Mouse (Mus musculus): ENCODE measurements around the gene Stap2.

Gene Stap2

DNA sequence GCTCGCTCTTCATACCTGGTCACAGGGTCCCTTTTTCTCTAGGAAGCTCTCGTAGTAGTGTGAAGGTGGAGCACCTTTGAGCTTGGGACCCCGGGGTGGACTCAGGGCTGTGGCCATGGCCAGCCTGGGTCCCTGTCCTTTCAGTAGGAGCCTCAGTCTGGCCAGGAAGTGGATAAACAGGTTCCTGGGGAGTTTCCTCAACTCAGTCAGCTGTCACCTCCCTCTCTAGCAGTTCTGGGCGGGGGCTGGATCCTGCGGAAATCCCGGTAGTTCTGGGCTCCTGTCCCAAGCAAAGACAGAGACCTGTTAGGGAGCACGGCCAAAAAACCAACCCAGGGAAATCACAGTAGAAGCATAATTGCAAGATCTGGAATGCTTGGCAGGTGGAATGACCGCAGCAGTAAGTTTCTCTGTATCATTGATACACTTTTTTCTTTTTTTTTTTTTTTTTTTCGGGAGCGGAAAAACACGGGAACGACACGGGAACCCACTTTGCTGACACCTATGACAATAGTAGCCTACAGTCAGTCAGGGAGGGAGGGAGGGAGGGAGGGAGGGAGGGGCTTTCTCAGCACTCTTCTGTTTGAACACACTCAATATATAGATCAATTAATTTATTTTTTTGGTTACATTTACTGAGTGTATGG, at the start of gene Stap2, which contains the start of gene Mpnd:
Stap2 (minus strand) TSS at position 170 of the 647 bp plus-strand sequence.
Mpnd (plus strand) TSS at position 297 of the 647 bp plus-strand sequence.
- peak; percentile 85 for DNase-seq (ENCODE audit: low spot score)

DNA sequence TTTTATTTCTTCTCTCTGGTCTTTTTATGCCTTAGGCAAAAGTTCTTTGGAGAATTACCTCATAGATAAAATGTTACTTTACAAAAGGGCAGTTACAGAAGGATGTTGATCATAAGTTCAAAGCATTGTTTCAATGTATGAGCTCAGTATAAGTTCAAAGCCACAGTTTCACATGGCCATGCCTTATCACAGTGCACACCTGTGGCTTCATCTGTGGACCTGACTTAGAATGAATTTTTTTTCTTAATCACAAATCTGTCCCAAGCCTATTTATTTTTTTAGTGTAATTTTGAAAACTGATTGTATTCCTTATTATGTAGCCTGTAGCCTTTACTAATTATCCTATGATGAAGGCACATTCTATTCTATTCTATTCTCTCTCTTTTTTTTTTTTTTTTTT, 49.6 kb upstream of the Stap2 start:
- DNase-seq (ENCODE audit: low spot score), result no peak

DNA sequence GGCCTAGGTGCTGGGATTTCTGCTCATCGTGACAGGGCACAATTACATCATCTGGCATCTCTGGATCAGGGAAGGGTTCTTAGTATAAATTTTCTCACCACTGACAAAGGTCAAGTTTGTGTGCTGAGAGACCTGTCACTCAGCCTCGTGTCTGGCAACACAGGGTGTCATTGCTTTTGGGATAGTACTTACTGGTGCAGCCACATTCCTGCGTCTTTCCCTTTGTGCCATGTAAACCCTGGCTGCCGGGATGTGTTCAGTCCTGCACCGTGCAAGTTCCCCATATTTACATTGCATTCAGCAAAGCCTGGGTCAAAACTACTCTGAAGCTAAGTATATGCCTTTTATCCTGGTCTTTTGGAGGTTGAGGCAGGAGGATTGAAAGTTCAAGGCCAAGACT, 46.0 kb upstream of the Stap2 start:
- DNase-seq (ENCODE audit: low spot score), result no peak

DNA sequence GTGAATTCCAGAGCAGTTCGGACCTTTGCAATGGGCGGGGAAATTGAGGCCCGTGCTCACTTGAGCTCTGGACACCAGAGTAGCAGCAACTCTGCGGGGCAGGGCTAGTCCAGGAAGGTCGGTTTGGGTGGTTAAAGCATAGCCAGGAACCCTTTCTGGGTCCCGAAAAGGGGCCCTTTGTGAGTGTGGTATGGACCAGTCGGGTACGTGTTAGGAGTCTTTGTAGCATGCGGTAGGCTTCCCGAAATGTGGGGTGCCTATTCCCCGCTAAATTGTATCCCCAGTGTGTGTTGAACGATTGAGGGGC, 35.4 kb upstream of the Stap2 start:
- DNase-seq (ENCODE audit: low spot score), result no peak

DNA sequence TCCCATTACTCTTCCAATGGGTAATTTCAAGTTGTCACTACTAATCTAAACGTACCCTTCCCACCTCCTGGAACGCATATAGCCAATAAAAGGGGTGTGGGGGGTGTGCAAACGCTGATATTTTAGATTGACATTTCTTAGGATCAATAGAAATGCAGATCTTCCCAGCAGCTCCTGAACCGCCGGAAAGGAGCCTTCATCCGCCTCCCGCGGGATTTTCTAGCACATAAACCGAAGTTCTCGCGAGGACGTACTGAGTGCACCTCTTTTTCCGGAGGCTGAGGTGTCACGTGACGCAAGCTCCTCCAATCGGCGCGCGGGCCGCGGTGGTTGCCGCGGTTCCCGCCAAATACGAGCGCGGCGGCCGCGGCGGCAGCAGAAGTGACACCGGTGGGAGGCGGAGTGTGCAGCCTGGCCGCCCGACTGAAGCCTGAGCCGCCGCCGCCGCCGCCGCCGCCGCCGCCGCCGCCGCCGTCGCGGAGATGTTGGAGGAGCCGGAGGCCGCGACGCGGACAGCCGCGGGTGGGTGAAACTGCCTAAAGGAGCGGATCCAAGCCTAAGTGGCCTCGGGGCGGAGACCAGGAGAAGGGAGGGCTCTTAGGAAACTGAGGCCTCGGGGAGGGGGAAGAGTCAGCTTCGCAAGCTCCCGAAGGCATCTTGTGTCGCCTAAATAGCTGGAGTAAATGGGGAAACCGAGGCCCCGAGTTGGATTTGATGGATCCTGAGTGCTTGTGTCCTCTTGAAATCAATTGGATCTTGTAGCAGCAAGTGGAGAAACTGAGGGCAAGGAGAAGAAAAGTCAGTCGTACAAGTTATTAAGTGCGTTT, 34.9 kb upstream of the Stap2 start, which contains the start of gene Chaf1a:
Chaf1a (plus strand) TSS at position 410 of the 827 bp plus-strand sequence.
- peak; percentile 97 for DNase-seq (ENCODE audit: low spot score)

DNA sequence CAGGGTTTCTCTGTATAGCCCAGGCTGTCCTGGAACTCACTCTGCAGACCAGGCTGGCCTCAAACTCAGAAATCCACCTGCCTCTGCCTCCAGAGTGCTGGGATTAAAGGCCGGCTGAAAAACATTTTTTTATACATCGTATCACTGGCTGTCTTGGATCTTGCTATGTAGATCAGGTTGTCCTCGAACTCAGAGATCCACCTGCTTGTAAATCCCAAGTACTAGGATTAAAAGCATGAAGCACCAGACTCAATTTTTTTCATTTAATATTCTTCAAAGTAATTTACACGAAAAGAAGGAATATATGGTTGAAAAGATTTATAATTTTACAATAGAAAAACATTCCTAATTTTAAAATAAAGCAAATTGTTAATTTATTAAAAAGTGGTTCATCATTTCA, 34.0 kb upstream of the Stap2 start:
- DNase-seq (ENCODE audit: low spot score), result no peak

DNA sequence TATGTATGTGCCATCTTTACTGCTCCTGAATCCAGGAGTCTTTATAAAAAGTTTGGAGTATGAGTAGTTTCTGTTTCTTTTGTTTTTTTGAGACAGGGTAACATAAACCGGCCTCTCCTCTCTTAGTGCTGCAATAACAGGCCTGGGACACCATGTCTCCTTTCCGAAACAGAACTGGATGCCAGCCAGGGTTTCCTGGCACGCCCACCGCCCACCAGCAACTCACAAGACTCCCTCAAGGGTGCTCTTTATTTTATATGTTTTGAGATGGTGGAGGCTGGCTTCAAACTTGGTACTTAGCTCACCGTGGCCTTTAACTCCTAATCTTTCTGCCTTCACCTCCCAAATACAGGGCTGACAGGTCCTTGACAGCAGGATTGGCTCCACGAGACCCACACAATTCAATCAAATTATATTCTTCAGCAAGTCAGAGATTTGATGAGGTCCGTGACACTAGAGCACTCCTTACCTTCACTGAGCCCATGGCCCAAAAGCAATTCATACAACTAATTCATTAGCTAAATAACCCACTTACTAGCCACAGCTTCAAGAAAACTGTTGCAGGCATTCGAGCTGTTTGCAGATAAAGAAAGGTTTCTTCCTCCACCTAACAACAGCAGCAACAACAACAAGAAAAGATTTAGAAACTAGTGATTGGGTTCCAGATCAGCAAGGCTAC, 33.3 kb upstream of the Stap2 start:
- no peak for DNase-seq (ENCODE audit: low spot score)

DNA sequence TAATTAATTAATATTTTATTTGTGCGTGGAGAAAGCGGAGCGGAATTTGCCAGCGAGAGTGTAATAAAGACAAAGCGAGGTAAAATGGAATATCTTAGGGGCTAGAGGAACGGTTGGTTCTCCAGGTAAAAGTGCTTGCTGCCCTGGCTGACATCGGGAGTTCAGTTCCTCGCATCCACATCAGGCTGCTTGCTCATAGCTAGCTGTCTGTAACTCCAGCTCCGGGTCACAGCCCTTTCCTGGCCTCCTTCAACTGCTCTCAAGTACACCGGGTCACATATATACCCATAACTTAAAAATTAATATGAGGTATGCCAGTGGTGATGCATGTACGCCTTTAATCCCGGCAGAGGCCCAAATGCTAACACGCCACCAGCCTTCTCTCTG, 31.5 kb upstream of the Stap2 start:
- DNase-seq (ENCODE audit: low spot score), result no peak

DNA sequence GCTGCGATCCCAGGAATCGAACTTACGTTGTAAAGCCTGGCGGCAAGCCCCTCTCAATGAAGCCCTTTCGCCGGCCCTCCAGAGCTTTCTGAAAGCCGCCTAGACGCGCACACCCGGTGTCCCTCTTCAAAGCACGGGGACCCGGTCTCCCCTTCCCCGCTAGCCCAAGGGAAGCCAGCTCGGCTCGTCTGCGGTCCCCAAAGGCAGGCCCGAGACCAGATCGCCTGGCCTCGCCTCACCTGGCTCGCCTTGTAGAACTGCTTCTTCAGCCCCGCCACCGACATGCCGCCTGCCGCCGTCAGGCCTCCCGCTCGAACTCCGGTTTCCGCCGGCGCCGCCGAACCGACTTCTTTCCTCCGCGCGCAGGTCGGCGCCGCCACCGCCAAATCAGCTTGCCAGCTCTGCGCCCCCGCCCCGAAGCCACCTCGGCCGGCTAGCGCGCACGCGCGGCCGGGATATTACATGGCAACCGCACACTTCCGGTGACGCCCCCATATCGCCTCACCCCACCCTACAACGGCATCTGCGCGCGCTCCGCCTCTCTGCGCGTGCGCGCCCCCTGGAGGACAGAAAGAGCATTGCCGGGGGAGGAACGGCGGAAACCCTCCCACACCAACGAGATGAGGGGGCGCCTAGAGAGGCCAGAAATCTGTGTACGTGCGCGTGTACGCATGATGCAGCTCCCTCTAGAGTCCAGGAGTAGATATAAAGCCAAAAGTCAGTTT, 31.0 kb upstream of the Stap2 start, which contains the start of gene Sh3gl1:
Sh3gl1 (minus strand) TSS at position 460 of the 725 bp plus-strand sequence.
- peak; percentile 98 for DNase-seq (ENCODE audit: low spot score)

DNA sequence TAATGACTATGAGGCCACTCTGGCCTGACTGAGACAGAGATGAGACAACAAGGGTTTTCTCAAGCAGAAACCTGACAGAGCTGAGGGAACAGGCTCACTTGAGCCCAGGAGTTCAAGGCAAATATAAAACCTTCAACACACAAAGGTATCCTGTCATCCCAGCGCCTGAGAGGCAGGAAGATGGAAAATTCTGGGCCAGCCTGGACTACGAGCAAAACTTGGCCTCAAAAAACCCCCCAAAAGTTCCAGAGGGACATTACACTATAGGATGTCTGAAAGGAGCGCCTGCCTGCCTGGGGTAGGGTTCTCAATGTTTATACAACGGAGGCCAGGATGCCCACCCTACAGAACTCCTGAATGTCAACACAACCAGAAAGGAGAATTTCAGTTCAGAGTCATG, 29.8 kb upstream of the Stap2 start:
- no peak for DNase-seq (ENCODE audit: low spot score)

DNA sequence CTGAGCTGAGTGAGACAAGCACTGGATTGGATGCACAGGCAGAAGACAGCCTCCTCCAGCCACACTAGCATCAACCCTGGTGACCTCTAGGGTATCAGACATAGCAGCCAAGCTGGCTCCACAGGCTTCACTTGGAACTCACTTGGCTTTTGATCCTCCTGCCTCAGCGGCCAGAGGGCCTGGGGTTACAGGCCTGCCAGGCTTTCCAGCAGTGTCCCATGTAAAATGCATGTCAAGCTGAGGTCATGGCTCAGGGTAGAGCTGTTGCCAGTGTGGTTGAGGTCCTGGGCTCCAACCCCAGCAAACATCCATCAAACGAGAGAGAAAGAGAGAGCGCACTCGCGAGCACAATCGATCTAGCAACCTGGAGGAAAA, 29.3 kb upstream of the Stap2 start:
- DNase-seq (ENCODE audit: low spot score), result no peak

DNA sequence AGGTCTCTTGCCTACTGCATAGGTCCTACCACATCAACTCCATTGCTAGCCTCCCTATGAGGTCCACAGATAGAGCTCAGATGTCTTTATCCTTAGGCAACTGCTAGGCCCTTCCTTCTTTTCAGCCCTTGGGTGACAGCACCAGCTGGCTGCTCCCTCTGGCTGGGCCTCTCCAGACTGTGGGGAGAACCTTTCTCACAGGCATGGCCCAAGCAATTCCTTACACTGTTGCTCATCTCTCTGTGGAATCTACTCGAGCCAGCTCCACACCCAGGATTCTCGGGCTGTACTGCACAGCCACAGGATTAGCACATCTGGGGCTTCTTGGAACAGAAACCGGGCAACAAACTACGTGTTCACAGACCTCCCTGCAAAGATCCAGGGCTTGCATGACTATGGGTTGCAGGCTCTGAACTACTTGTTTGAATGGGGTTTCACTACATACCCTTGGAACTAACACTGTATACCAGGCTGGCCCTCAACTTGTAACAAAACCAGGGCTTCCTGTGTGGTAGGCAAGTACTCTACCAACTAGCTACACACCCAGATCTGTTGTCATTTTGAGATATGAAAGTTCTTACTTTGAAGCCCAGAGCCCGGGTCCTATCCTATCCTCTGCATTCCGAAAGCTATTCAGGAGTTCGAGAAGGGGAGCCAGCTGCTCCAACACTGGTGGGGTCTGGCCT, 28.8 kb upstream of the Stap2 start:
- no peak for DNase-seq (ENCODE audit: low spot score)

DNA sequence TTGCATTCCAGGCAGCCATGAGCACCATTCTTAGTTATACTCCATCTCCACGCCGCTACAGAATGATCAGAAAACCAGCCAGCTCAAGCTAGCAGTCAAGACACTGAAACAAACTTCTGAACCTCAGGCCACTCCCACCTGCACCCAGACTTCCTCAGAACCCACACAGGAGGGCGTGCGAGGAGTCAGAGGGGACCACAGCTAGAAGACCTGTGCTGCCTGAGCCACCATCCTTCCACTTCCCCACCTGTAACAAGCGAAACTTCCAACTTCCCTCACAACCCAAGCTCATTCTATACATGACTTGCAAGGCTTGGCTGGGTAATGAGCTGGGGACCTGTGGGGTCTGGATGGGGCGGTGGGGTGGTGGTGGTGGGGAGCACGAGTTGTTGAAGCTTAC, 27.4 kb upstream of the Stap2 start:
- DNase-seq (ENCODE audit: low spot score), result no peak

DNA sequence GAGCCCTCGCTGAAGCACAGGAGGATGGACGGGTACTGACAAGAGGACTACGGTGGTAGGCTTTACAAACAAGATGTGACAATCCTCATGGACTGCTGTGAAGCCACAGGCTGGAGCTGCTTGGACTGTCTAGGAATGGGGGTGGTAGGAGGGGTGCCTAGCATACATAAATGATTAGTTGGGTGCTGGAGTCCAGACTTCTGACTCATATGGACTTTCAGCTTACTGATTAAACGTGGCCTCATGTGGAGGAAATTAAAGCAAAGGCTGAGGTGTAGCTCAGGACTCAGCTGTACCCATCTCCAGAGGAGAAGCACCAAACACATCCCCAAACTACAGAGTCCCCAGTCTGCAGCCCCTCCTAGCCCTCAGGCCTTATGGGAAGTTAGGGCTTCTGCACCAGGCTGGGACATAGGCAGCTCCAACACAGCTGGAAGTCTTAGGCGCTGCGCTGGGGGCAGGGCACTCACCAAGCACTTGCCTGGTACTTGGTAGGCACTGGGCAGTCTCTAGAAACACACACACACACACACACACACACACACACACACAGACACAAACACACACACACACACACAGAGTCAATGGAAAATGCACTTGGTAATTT, 26.8 kb upstream of the Stap2 start:
- no peak for DNase-seq (ENCODE audit: low spot score)

DNA sequence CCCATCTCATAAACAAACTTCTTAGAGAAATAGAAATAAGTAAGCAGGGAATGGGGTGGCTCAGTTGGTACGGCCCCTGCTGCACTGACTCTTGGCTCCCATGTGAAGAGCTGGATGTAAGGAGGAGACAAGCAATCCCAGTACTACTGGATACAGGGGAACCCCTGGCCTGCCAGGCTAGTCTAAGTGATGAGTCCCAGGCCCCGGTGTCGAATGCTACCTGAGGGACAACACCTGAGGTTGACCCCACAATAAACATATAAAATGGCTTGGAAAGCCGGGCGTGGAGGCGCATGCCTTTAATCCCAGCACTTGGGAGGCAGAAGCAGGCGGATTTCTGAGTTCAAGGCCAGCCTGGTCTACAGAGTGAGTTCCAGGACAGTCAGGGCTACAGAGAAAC, 26.0 kb upstream of the Stap2 start:
- no peak for DNase-seq (ENCODE audit: low spot score)

DNA sequence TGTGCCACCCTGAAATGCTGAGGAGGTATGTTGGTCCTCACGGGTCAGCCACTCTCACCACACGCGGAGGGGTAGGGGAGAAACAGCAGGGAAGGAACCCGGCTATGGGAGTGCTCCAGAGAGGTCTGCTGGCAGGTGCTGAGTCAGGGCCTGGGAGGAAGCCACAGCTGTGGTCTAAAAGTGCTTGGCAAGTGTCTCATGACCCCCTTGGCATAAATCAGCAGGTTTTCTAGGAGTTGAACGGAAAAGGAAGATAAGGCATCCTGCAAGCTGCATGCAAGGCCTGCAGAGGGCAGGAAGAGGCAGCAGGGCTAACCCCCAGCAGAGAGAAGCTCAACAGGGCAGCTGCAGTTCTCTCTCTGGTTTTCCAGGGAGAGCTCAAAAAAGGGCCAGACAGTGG, 25.5 kb upstream of the Stap2 start:
- DNase-seq (ENCODE audit: low spot score), result no peak

DNA sequence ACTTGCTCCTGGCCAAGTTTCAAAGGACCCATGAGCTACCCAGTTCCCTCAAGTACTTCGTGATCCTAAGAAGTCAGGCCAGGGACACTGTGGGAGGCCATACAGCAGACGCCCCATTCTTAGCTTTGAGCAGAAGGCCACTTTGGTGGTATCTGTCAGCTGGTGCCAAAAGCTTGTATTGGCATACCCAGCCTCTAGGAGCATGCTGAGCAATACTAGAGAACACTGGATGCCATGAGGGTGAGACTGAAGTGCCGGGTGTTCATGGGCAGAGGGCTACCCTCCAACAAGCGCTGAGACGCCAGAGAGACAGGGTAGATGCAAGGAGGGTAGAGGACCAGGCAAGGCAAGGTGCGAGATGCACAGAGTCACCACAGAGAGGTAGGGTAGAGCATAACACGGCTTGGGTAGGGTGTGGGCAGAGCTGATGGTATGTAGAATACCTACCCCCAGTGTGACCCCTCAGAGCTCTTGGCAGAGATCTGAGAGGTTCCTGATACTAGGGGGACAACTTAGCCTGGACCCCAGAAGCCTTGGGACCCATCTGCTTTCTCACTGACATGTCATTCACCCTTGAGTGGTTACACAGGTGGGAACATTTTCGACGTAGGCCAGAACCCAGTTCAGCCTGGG, 25.0 kb upstream of the Stap2 start:
- DNase-seq (ENCODE audit: low spot score), result no peak

DNA sequence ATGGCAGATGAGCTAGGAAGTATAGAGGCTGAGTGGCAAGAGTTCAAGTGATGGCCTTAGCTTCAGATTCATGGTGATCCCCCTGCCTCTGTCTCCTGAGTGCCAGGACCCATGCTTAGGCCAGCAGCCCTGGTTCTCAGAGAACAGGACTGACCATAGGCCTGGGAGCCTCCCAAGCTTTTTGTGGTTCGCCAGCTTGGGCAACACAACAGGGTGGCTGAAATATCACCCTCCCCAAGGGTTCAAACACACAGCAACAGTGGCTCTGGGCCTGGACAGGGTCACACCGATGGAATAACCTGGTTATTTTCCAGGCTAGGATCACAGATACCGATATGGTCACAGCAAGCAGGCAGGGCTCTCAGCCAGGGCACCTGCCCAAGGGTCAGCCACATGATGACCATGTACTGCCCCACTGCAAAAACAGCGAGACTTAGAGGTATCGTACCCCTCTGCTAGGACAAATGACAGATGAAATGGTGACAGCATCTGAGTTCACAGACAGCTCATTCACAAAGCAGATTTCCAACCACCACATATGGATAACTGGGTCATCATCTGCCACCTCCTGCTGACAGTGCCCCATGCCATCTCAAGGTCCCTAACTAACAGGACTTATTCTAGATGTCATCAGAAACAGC, 22.5 kb upstream of the Stap2 start:
- no peak for DNase-seq (ENCODE audit: low spot score)

DNA sequence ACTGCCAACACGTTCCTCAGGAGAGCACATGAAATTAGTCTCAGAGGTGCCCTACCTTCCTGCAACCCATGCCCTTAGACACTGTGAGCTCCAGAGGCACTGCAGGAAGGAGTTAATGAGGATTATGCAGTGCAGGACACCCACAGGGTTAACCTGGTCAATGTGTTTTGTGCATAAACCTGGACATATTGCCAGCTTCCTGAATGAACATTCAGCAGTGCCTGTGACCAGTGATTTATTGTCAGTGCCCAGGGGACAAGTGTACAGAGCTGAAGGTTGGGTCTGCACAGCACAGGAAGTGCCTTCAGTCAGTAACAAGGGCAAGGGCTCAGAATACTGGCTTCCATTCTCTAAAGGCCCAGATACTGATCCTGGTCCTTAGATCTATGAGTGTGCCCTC, 21.5 kb upstream of the Stap2 start:
- no peak for DNase-seq (ENCODE audit: low spot score)

DNA sequence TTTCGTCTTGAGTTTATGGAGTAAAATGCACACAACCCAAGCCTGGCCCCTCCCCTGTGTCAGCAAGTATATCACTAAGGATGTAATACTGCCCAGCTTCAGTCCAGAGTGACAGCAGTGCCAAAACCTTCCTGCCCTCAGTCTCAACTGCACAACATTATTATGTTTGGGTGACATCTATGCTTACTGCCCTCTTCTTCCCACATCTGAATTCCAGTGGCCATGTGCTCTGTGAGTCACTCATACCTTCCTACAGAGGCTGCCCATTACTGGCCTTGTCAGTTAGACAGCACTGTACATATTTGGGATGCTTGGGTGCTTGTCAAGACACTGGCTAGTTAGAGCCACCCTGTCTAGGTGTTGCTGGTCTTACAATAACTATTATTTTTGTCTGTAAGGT, 20.9 kb upstream of the Stap2 start:
- DNase-seq (ENCODE audit: low spot score), result no peak
